Mouse (Mus musculus): ENCODE measurements around the gene Far1. TPM values are rescaled to one million over a fixed set of nuclear protein-coding genes. Genes with fewer than 3 reads are reported as not detected.

The Far1 gene
- total RNA-seq (2021) = 100 to 1,000 TPM; 115 to 122 TPM
- long read RNA-seq, experiment 1, full-length matches to known transcripts = 22 of 31 reads
- long read RNA-seq, experiment 1, partial matches to known transcripts = 1 of 31 reads
- long read RNA-seq, experiment 1, other reads (novel, unspliced or antisense) = 8 of 31 reads
- long read RNA-seq, experiment 2, full-length matches to known transcripts = 43 of 58 reads
- long read RNA-seq, experiment 2, partial matches to known transcripts = 5 of 58 reads
- long read RNA-seq, experiment 2, other reads (novel, unspliced or antisense) = 10 of 58 reads

DNA sequence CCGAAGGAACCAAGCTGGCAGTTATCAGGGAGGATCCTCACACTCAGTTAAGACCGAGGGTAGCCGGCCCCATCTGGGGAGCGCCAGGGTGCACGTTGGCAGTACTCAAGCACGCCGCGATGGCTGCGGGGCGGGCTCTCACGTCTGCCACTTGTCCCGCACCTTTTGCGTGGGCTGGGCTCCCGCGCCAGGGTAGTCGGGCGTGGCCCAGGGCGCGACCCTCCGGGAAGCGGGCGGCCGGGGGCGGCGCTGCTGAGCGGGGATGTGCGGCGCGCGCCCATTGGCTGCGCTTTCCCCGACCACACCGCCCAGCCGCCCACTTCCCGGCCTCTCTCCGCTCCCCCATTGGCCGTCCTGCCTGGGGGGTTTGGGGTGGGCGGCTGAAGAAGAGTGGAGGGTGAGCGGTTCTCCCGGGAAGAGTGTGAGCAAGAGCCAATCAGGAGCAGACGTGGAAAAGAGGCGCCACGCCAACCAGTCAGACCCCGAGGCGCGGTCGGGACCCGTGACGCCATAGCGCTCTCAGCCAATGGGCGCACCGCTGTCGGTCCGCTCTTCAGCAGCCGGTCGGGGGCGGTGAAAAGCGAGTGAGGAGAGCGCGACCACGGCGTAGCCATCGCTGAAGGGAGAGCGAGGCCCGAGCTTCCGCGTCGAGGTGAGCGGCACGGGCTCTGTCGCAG is at the start of gene Far1:
Gene Far1, plus strand, starts transcription at position 549 of the 677 bp plus-strand sequence.
- peak; percentile 77 for TF ChIP-seq CTCF (conservative IDR thresholded peaks at IDR 0.05)
- peak; percentile 99 for DNase-seq (ENCODE audit: low spot score in 2 of 2)
- Histone ChIP-seq H3K4me3 (peak within 1 kb of the TSS; percentile 82), H3K27ac (peak within 1 kb of the TSS; percentile 96)

DNA sequence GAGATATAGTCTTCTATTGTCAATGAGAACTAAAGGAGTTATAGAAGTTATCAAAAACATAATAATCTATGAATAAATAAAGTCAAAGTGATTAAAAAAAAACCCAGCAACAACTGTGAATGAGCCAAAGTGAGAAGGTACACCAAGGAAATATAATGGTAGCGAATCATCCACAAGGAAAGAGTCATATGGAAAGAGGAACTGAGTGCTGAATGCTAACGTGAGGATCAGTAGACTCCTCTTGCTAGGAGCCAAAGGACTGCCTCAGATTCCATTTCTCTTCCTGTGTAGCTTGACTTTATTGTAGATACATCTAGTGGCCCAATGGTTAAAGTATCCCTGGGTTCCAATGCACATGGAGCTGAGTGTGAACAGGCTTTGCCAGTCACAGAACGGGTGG is 45.3 kb upstream of the Far1 start:
- H3K27ac ChIP-seq = no peak overlapping the region
- H3K4me3 ChIP-seq = no peak overlapping the region
- TF ChIP-seq CTCF (conservative IDR thresholded peaks at IDR 0.05) = no peak
- no peak for DNase-seq (ENCODE audit: low spot score in 2 of 2)

DNA sequence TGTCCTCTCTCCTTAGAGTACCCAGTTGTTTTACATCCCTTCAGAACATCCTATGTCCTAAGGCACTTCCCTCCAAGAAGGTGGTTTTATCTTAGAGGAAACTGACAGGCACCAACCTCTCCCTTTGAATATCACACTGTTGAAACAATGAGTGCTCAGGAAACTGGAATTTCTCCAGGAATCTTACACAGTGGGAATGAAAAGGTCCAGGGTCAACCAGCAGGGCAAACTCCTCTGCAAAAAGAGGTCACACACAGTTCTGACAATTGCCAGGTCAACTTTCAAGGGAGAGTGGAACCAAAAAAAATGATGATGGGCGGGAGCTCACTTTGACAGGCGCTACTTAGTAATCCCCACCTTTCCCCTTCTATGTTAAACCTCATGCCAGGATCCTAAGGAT is 43.0 kb upstream of the Far1 start:
- no peak for DNase-seq (ENCODE audit: low spot score in 2 of 2)
- Histone ChIP-seq H3K4me3 (no peak overlapping the region), H3K27ac (no peak overlapping the region)
- TF ChIP-seq CTCF (conservative IDR thresholded peaks at IDR 0.05) = no peak

DNA sequence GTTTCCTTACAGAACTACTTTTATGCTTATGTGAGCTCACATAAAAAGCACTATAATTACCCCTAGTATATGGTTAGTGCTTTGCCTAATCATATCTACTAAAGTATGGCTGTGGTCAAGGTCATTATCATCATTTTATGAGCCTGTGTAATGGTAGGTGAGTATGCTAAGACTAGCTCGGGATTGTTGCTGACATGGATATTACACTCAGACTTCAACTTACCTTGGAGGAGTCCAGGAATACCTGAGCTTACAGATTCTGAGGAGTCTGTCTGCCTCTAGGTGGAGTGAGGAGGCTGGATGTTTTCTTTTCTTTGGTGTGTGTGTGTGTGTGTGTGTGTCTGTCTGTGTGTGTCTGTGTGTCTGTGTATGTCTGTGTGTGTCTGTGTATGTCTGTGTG is 42.0 kb upstream of the Far1 start:
- Histone ChIP-seq H3K4me3 (no peak overlapping the region), H3K27ac (no peak overlapping the region)
- TF ChIP-seq CTCF (conservative IDR thresholded peaks at IDR 0.05) = no peak
- DNase-seq (ENCODE audit: low spot score in 2 of 2) = no peak

DNA sequence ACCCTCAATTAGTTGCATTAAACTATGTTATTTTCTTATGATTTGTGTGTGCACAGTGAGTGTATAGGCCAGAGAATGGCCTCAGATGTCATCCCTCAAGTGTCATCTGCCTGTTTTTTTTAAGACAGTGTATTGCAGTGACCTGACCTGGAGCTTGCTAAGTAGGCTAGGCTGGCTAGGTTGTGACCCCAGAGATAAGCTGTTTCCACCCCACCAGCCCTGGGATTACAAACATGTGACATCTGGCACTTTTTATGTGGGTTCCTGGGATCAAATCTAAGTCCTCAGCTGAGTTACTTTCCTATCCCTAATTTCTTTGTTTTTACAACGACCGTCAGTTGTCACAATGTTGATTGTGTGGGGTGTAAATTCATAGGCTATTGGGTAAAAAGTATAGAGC is 17.8 kb upstream of the Far1 start:
- TF ChIP-seq CTCF (conservative IDR thresholded peaks at IDR 0.05) = no peak
- Histone ChIP-seq H3K4me3 (no peak overlapping the region), H3K27ac (no peak overlapping the region)
- no peak for DNase-seq (ENCODE audit: low spot score in 2 of 2)

DNA sequence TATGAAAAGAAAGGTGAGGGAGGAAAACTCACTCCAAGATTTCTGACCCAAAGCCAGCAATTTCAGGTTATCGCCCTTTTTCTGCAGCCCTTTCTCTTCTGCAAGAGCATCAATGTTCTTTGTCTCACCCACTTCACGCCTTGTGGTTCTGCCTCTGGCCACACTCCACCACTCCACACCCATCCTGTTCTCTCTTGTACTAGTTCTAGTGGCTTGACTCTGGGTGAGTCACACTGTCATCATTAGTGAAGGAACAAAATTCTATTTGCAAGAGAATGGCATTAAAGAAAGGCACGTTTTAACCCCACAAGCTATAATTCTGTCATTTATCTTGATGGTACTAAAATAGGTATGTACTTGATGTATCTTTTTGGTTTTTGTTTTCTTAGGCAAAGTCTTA is 15.2 kb upstream of the Far1 start:
- TF ChIP-seq CTCF (conservative IDR thresholded peaks at IDR 0.05) = no peak
- no peak overlapping the region for H3K4me3 ChIP-seq

DNA sequence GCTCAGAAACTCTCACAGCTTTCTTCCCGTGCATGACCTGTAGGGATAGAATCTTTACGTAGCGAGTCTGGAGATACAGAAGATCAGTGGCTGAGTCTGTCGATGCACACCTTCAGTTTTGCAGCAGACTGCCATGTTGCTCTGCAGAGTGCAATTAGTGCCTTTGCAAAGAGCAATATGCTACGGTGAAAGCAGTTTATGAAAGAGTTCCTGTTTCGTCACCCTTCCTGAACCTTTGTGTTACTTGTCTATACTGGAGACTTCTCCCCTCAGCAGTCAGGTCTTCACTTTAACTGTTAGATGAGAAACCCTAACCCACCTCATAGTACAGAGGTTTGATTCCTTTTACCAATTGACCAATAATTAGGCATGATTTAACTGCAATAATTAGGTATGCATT is 13.8 kb upstream of the Far1 start:
- no peak for TF ChIP-seq CTCF (conservative IDR thresholded peaks at IDR 0.05)
- H3K27ac ChIP-seq = no peak overlapping the region
- no peak overlapping the region for H3K4me3 ChIP-seq
- DNase-seq (ENCODE audit: low spot score in 2 of 2) = no peak

More for the DNA sequence above, 15.2 kb upstream of the Far1 start:
- no peak for DNase-seq (ENCODE audit: low spot score in 2 of 2)
- H3K27ac ChIP-seq = no peak overlapping the region

DNA sequence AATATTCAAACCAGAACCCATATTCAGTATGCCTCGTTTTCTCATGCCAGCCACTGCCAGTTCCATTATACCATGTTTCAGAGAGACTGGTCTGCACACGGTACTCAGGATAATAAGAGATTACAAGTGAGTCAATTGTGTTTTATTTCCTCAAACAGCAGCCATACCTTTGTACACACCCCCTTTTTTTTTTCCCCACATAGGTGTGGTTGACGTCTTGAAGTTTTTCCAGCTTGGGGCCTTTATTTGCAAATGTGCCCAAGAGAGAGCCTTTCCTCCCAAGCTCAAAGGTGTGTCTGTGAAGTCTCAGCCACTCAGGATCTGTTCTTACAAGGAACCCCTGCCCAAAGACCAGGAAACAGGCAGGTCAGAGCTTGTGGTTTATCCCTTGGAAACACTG is 11.2 kb upstream of the Far1 start:
- DNase-seq (ENCODE audit: low spot score in 2 of 2) = no peak
- Histone ChIP-seq H3K4me3 (no peak overlapping the region), H3K27ac (no peak overlapping the region)
- TF ChIP-seq CTCF (conservative IDR thresholded peaks at IDR 0.05) = no peak

DNA sequence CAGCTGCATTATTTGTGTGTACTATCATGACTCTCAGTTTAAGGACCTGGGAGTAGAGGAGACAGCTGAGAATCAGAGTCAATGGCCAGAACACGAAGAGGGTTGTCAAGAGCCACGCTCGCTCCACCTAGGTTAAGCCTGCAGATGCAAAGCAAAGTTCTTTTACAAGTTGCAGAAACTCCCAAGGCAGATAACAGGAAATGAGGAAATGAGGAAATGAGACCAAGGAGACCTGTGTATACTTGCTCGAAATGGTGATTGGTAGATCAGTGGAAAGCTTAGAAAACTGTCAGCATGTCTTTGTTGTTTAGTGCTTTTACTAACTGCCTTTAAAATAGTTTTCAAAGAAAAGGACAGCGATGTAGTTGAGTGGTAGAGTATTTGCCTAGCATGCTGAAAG is 8.6 kb upstream of the Far1 start:
- H3K27ac ChIP-seq = no peak overlapping the region
- no peak for TF ChIP-seq CTCF (conservative IDR thresholded peaks at IDR 0.05)
- no peak overlapping the region for H3K4me3 ChIP-seq
- DNase-seq (ENCODE audit: low spot score in 2 of 2) = no peak

DNA sequence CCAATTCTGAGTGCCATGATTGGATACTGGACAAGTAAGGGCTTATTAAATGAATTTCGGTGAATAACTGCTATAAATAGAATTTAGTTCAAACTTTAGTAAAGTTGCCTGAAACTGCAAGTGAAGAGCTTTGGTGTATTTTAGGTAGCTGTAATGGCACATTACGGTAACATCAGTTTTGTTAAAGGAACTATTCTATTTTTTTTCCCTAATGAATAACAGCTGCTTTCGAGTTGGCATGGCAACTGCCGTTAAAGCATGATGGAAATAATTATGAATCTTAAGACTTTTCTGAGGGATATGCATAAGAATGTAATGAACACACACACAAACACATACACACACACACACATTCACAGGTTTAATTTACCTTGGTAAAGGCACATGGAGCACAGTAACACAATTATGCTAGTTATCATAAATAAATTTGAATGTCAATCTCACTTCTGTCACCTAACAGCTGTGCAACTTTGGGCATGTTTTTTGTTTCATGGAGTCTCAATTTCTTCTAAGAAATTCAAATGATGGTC is 8.1 kb upstream of the Far1 start:
- no peak overlapping the region for H3K4me3 ChIP-seq
- DNase-seq (ENCODE audit: low spot score in 2 of 2) = no peak
- H3K27ac ChIP-seq = no peak overlapping the region
- TF ChIP-seq CTCF (conservative IDR thresholded peaks at IDR 0.05) = no peak

DNA sequence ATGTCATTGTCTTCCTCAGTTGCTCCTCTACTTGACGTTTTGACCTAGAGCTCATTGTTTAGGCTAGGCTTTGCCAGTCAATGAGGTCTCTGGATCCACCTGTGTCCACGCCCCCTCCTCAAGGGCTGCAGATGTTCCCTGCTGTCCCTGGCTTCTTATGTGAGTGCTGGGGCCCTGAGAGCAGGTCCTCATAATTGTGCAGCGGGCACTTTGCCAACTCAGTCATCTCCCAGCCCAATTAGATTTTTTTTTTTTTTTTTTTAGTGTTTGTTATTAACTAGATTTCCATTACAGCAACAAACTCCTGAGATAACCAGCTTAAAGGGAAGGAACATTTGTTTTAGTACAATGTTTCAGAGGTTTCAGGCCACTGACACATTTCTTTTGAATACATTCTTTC is 5.8 kb upstream of the Far1 start:
- no peak for TF ChIP-seq CTCF (conservative IDR thresholded peaks at IDR 0.05)
- no peak overlapping the region for H3K4me3 ChIP-seq

DNA sequence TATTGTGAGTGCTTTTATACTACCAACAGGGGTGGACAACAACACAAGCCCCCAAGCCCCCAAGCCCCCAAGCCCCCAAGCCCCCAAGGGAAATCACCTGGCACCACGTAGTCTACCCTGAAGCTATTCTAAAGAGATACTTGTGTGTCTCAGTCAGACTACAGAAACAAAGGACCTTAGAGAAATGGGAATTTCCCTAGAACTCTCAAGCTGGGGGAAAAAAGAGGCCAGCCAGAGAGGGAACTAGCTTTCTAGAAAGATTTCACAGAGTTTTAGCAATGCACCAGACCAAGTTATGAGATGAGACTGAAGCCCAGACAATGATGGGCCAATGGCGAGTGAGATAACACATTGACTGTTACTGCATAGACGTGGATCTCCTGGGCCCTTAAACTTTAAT is 2.2 kb upstream of the Far1 start:
- Histone ChIP-seq H3K27ac (no peak overlapping the region), H3K4me3 (no peak overlapping the region)
- no peak for DNase-seq (ENCODE audit: low spot score in 2 of 2)
- TF ChIP-seq CTCF (conservative IDR thresholded peaks at IDR 0.05) = no peak

More for the DNA sequence above, 5.8 kb upstream of the Far1 start:
- no peak for DNase-seq (ENCODE audit: low spot score in 2 of 2)
- H3K27ac ChIP-seq = no peak overlapping the region

DNA sequence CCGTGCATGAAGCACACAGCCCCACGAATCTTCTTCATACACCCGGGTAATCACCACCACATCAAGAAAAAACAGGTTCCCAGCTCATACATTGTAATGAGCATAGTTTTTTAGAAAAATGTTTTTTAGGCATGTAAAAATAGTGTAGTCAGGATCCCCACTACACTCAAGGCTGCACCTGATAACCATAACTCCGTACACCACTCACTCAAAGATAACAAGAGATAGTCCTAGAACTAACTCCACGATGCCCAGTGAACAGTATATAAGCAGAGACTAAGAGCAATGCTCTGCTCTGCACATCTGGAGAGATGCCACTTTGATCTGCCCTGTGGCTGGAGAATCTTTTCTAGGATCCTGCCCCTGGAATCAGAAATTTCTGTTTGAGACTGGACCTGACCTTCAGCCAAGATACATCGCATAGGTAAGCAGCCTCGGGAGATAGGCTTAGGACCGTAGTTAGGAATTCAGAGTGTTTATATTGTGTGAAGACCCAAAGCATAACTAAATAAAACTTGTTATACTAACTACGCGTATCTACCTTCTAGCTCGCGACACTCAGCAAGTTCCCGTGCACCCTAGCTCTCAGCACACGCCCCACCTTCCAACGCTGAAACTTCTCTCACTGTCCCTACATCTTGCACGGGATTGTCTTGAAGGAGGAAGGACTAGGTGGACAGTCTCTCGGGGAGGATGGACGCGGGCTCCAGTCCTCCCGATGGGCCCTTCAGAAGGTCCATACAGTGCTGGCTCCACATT is 928 bp upstream of the Far1 start:
- H3K27ac ChIP-seq = peak overlapping the region; percentile 88
- DNase-seq (ENCODE audit: low spot score in 2 of 2) = no peak
- TF ChIP-seq CTCF (conservative IDR thresholded peaks at IDR 0.05) = no peak
- H3K4me3 ChIP-seq = peak overlapping the region; percentile 82
